Mouse (Mus musculus) gastrocnemius, adult 8-10 months (tissue): ENCODE results near the gene Pex13. TPM values are rescaled to one million over a fixed set of nuclear protein-coding genes. Genes with fewer than 3 reads are reported as not detected.
"Not testable (repeated sequence)": the region's sequence is repeated elsewhere in the genome, so short reads cannot be mapped to it uniquely, and the experiment has no call there.

Source experiments
- DNase-seq, 2 experiments: peaks; one replicate each; pipeline ENCODE4 v3.0.0; 2022; ENCODE audit warnings: low spot score in 2 of 2
- total RNA-seq, 4 experiments: library from RNA; stranded (reverse); gene quantifications; 2 replicates each; pipeline ENCODE4 v1.2.4; 2022

Gene Pex13
- total RNA-seq, 4 experiments from 2014 or later = 17.9 to 23.8 (median 18.8) TPM

DNA sequence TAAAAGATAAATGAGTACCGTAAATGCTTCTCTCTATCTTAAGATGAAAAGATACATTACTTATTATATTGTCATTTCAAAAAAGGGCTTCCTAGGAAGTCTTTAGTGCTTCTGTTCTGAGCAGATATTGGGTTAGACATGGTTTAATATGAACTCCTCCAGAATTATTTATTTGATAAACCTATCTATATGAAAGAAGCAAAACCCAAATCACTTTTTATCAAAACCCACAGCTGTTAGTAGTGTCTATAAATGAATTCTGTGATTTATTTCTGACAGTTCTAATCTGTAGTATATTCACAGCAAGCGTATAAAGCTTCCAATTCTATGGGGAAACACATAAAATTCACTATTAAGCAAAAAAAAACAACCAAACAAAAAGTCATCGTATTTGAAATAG, 17.9 kb downstream of the Pex13 start:
- DNase-seq = no peak

DNA sequence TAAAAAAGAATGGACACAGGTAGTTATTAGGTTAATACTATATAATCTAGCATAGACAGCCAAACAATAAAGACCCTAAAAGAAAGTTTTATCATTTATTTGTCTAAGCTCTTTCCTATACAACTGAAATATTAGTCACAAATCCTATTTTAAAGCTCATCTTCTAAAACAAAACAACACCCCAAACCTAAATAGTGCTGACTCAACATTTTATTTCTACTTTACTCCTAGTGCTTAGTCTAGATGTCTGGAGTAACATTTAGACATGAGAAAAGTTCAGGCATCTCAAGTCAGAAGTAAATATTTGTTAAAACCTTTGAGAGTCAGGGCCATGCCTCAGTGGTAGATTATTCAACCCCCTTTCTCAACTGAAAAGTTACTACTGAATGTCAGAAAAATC, 18.3 kb downstream of the Pex13 start:
- no peak for DNase-seq

DNA sequence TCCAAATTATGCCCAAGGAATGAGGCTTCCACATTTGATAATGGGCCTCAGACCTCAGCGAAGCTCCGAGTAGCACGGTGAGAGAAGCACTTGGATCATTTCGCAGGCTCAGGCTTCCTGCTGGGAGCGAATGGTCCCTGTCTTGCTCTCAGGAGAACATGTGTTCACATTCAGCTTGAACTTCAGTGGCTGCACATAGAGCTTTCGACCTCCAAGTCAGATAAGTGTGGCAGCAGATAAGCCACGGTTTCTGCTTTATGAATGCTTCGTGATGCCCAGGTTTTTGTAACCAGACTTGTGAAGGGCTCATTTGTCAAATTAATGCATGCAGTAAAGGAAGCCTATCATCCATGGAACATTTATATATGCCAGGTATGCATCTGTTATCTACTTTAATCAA, 31.2 kb downstream of the Pex13 start:
- DNase-seq = no peak

DNA sequence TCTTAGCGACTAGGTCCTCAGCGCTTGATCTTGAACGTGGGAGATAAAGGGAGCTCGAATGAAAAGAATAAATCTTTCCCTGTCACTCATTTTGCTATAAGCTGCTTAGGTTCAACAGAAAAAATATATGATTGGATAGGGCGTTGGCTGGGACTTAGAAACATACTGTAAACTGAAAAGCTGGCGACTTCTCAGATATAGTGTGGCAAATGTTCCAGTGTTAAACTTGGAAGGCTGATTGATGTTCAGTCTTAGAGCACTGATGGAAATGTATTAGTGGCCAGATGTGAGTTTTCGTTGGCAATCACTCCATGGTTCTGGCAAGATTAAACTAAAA, 31.9 kb downstream of the Pex13 start:
- DNase-seq = no peak

DNA sequence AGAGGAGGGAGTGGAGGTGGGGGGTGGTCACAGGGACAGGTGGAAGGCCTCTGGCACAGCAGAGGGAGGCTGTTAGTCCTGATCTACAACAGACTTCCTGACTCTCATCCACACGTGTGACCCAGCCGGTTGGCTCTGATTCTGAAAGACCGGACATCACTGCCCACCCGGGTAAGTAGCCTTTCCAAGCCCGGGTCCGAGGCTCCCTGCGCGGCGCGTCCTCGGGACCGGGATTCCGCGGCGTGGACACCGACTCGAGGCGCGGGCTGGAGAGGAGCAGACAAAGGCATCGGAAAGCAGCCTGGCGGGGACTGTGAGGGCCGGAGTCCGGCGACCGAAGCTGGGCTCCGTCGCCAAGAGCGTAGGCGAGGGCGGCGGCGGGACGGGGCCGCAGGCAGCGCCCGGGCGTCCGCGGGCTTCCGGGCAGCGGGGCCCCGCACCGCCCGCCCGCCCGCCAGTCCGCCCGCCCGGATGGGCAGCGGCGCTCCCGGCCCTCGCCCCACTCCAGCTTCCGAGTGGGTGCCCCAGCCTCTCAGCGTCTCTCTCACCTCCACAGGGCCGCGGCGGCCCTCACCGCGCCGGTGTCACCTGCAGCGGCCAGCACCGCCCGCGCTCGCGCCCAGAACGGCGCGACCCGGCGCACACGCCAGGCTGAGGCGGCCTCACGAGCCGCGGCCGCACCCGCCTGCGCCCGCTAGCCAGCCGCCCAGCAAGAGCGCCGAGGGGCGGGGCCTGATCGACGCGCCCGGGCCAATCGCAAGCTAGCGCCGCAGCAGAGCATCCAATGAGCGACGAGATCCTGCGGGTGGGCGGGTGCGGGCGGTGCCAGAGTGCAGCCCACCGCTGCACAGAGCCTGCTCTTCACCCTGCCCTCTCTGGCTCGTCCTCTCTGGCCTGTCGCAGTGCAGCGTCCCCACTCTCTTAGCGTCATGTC, 32.5 kb downstream of the Pex13 start, which contains the start of gene 0610010F05Rik:
Gene 0610010F05Rik (minus strand): TSS at position 695 of the 934 bp plus-strand sequence.
- peak; percentile 64 to 76 for DNase-seq

DNA sequence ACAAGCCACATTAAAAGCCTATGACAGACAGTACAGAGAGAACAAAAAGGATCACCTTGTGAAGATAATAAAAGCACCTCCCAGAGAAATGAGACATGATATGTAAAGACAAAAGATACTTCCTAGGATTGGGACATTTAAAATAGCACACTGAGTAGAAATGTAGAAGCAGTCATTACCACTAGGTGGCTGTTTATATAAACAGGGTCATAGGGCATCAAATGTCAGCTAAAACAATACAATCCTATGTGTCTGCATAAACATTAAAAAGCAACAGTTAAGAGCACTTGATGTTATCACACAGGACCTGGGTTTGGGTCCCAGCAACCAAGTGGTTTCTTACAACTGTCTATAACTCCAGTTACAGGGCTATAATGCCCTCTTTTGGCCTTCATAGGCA, 35.1 kb downstream of the Pex13 start:
- DNase-seq = no peak

DNA sequence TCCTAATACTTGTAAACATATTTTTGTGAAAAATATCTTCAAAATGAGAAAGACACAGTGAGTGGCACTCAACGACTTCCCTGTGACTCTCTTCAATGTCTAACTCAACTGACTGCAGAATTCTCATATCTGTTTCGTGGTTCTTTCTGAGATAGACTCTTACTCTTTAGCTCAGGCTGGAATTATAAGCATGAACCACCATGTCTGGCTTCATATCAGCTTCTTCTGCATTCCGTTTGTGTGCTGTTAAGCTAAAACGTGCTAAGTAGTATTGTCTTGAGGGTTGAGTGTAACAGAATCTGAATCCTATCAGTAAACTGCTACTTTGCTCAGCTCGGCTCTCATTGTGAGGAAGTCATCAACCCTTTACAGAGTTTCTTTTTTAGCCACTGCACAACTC, 46.8 kb downstream of the Pex13 start:
- no peak for DNase-seq

DNA sequence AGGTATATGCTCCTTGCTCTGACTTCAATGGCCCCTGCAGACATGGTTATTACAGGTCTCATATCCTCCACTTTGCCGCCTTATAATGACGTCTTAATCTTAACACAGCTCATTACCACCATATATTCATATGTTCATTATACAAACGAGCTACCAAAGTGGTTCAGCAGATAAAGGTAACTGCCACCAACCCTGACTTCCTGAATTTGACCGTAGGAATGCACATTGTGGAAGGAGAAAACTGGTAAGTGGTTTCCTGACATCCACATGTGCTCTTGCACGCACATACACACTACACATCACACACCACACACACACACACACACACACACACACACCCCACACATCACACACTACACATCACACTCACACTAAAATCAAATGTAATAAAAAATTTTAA, 51.2 kb downstream of the Pex13 start:
- DNase-seq = no peak

DNA sequence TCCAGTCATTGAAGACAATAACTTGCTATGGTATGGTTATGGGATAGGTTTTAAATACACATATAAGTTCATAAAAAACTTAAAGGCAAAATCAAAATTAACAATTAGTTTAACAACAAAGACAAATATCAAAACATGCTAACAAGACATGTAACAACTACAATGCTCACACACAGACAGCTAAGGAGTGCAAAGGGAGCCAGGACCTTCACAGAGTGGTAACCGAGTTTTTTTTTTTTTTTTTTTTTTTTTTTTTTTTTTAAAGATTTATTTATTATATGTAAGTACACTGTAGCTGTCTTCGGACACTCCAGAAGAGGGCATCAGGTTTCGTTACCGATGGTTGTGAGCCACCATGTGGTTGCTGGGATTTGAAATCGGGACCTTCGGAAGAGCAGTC, 58.5 kb downstream of the Pex13 start:
- not testable (repeated sequence) for DNase-seq

Other genes starting within 250 kb of the Pex13 start
- gene Ahsa2, start 167.9 kb downstream of the Pex13 start, total RNA-seq = 10 to 100 TPM; 36.0 to 44.5 (median 38.2) TPM
- gene 1700093K21Rik, start 144.8 kb downstream of the Pex13 start, total RNA-seq = not detected
- gene 0610010F05Rik, start 32.3 kb downstream of the Pex13 start, total RNA-seq = 10 to 100 TPM; 11.7 to 16.0 (median 13.1) TPM
- 10 to 100 TPM; 13.7 to 18.6 (median 14.9) TPM for gene Pus10, start 285 bp downstream of the Pex13 start, total RNA-seq
- 1 to 10 TPM; 2.8 to 3.7 (median 3.6) TPM for gene Rel, start 105.0 kb upstream of the Pex13 start, total RNA-seq
- gene Papolg, start 229.3 kb upstream of the Pex13 start, total RNA-seq = 1 to 10 TPM; 4.2 to 4.8 (median 4.3) TPM